Mouse (Mus musculus) gastrocnemius, adult 2 months (tissue): ENCODE results near the gene Hist1h1c. TPM values are rescaled to one million over a fixed set of nuclear protein-coding genes. Genes with fewer than 3 reads are reported as not detected.
"Not testable (repeated sequence)": the region's sequence is repeated elsewhere in the genome, so short reads cannot be mapped to it uniquely, and the experiment has no call there.

Experiments
- DNase-seq: peaks from one replicate; pipeline ENCODE4 v3.0.0; 2022
- H3K27ac ChIP-seq: fragments of 200-600 bp; 2 replicates; pipeline ENCODE4 v1.8.1; 2022; ENCODE audit warnings: mild to moderate bottlenecking
- H3K4me3 ChIP-seq: fragments of 200-600 bp; 2 replicates; pipeline ENCODE4 v1.8.1; 2022; ENCODE audit warnings: mild to moderate bottlenecking, moderate library complexity
- CTCF ChIP-seq: fragments of 200-600 bp; IDR thresholded peaks from 2 replicates; pipeline ENCODE4 v1.8.1; 2022; ENCODE audit warnings: antibody characterized with exemption, mild to moderate bottlenecking, moderate library complexity
- intact Hi-C: fragments of 180-260 bp; cut with DNase I; formaldehyde crosslinking; loops from one replicate; pipeline ENCODE4 v1.15.1; 2025
- total RNA-seq, 2 experiments: library from RNA; stranded (reverse); gene quantifications; 2 replicates each; pipeline ENCODE4 v1.2.3; 2021

Gene Hist1h1c
- total RNA-seq, 2 experiments from 2014 or later, result 135 to 164 TPM

DNA sequence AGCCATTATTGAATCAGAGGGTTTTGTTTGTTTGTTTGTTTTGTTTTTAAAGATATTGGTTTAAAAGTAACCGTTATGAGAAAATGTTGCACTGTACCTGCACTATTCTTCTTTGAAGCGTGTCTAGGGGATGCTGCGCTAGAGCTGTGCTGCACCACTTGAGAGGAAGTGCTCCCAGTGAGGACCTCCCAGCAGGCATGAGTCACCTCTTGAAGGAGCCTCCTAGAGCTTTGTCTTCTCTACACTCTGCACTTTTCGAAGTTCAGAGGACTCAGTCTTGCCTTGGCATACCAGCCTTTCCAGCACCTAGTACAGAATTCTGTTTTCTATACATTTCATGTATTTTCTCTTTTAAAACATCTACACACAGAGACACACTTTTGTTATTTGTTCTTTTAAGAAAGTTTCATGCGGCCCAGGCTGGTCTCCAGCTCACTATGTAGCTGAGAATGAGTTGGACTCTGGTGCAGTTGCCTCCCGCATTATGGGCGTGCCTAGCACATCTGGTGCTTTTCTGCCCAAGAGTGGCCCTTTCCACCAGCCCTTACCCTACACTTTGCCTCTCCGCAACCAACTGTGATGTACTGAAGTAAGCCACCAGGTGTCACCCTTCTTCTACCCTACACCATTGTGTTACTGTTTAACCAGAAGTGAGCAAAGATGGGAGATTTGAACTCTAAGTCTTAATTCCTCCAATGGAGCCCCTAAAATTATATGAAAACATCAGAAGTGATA lies 37.7 kb upstream of the Hist1h1c start:
- TF ChIP-seq CTCF, result peak; percentile 94
- H3K4me3 ChIP-seq, result no peak overlapping the region
- intact Hi-C loops, result loop anchor here (1.0 kb wide), 1 partner anchor 31 kb away; no protein-coding TSS in a partner anchor
- DNase-seq, result peak; percentile 70
- no peak overlapping the region for H3K27ac ChIP-seq

DNA sequence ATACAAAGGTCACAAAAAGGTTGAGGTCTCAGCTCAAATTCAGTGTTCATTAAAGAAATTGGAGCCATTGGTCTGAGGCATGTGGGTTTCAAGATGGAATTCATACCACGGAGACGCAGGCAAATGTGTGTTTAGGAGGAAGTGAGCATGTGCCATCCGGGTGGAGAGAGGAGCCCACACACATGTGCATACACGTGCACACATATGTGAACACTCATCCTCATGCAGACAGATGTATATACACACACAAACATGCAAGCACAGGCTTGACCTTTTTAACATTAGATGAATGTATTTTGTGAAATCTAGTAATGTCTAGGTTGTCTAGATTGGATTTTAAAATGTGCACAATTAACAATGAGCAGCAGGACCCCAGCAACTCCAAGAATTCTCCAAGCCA lies 36.4 kb upstream of the Hist1h1c start:
- intact Hi-C loops, result no loop called here
- Histone ChIP-seq H3K27ac (no peak overlapping the region; the same call in 1 of the 2 replicates), H3K4me3 (no peak overlapping the region)
- no peak for DNase-seq
- no peak for TF ChIP-seq CTCF

DNA sequence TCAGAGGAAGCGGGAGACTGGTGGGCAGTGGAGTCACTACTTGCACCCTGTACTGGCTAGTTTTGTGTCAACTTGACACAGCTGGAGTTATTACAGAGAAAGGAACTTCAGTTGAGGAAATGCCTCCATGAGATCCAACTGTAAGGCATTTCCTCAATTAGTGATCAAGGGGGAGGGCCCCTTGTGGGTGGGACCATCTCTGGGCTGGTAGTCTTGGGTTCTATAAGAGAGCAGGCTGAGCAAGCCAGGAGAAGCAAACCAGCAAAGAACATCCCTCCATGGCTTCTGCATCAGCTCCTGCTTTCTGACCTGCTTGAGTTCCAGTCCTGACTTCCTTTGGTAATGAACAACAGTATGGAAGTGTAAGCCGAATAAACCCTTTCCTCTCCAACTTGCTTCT lies 35.8 kb upstream of the Hist1h1c start:
- intact Hi-C loops, result not testable (repeated sequence)

DNA sequence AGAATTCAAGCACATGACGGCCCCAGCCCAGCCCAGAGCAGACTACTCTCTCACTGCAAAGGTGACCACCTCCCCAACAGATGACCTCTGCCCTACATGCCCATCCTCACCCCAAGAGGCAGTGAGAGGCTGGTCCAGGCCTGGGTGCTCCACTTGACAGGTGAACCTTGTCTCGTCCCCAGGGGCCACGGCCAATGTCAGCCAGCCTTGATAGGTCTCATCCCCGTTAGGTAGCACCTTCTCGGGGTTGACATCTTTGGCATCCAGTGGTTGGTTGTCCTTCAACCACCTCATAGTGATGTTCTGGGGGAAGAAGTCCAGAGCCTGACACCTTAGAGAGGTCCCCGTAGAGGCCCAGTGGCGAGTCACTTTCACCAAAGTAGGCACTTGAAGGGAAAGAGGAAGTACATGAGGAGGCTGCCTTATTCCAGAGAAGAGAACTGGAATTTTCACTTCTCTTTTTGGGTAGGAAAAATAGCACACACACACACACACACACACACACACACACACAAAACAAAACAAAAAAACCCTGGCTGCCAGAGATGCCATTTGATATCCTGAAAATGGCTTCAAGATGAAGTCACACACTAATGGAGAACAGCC lies 32.8 kb upstream of the Hist1h1c start:
- no peak for DNase-seq
- no peak overlapping the region for H3K4me3 ChIP-seq
- no peak overlapping the region for H3K27ac ChIP-seq
- intact Hi-C loops, result no loop called here
- TF ChIP-seq CTCF, result no peak

More for the DNA sequence above, 35.8 kb upstream of the Hist1h1c start:
- not testable (repeated sequence) for H3K4me3 ChIP-seq, DNase-seq
- peak overlapping the region; percentile 49; the same call in 1 of the 2 replicates for H3K27ac ChIP-seq

DNA sequence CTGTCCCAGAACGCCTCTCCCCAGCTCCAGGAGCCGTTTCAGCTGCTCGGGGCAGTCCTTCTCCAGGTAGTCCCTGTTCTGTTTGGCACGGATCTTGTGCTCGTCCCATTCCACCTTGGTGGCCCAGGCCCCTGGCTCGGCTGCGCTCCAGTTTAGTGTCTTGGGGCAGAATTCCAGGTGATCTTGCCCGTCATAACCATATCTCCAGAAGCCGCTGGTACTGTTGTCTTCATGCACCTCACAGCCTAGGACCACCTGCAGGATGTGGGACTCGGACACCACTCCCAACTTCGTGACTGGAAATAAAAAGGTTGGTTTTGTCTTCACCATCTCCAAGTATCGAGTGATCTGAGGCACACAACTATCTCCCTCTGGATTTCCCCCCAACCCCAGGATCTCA lies 31.8 kb upstream of the Hist1h1c start:
- Histone ChIP-seq H3K4me3 (no peak overlapping the region), H3K27ac (no peak overlapping the region; the same call in 1 of the 2 replicates)
- DNase-seq, result no peak
- TF ChIP-seq CTCF, result no peak
- intact Hi-C loops, result no loop called here

DNA sequence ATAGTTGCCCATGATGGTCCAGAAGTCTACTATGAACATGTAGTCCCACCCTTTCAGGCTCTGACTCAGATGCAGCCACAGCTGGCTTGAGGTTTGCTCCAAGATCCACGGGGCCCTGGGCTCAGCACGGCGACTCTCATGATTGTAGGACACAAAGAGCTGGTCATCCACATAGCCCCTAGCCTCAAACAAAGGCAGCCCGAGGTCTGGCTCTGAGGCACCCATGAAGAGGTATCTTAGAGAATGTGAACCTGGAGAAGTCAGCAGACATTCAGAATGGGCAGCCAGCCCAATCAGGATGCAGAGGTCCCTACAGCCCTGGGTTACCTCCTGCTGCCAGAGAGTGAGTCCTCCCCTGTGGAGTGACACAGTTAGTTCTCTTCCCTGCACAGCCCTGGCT lies 30.6 kb upstream of the Hist1h1c start:
- no peak overlapping the region for H3K4me3 ChIP-seq
- no peak for DNase-seq
- intact Hi-C loops, result no loop called here
- no peak for TF ChIP-seq CTCF
- no peak overlapping the region for H3K27ac ChIP-seq

DNA sequence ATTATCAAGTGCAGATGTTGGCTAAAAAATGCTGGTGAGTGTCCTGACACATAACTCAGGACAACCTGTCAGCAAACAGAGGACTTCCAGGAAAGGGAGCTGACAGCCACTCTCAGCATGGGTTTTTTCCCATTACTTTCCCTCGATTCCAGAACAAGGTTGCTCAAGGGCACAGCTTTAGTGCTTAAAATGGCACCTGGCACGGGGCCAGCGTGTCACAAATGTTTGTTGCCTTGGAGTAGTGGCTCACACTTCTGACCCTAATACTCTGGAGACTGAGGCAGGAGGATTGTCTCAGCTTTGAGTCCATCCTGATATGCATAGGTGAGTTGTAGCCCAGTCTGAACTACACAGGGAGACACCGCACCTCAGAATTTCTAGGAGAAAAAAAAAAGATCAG lies 30.0 kb upstream of the Hist1h1c start:
- intact Hi-C loops, result no loop called here
- DNase-seq, result no peak
- Histone ChIP-seq H3K27ac (no peak overlapping the region), H3K4me3 (no peak overlapping the region)
- no peak for TF ChIP-seq CTCF

DNA sequence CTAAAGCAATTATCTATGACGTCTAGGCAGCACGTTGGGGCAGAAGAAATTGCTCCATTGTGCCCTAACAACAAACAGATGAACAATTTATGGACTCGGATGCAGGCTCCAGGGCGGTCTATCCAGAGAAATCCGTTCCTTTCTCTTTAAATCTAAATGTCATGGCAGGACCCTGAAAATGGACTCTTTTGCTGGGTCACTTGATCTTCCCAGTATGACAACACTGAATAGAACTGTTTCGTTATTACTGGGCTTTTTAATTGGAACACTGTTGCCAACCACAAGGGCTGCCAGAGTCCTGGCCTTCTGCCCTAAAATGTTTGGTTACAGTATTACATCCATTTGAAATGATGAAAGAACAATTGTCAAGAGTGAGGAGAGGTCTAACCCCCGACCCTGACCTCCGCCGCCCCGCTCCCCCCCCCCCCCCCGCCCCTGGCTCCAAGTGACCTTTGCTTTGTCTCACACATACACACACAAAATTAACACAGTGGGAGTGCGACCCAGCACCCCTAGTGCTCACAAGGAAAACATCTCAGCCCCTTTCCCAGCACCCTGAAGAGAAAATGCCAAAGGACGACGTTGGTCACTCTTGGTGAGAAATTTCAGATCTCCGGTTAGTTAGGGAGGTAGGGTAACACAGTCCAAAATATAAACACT lies 28.8 kb upstream of the Hist1h1c start:
- DNase-seq, result no peak
- intact Hi-C loops, result no loop called here
- Histone ChIP-seq H3K4me3 (peak overlapping the region; percentile 89), H3K27ac (peak overlapping the region; percentile 94)
- no peak for TF ChIP-seq CTCF

DNA sequence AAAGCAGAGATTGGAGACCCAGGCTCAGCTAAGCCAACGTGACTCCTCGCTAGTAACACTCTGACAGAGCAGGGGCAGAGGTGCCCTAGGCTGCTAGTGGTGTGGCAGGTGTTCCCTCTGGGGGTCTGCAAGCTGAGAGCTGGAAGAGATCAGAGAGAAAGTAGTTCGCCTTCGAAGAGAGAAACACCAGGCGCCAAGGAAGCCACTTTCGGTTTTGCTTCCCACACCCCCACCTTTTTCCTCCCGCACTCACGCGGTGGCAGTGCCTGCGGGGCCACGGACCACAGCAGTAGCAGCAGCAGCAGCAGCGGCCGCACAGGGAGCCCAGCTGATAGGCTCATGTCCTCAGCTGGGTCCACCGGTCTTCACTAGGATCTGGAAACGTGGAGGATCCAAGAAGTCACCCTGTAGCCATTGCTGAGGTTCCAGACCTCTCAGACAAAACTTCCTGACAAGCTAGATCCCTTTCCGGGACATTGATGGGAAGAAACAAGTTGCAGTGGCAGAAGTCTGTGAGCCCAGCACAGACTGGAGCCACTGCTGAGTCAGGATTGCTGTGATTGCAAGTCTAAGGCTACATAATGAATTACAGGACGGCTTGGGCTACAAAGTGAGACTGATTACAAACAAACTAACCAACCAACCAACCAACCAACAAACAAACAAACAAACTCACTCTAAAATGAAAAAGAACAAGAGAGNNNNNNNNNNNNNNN lies 28.1 kb upstream of the Hist1h1c start, which contains the start of gene Hfe:
Hfe (minus strand) TSS at position 481 of the 716 bp plus-strand sequence.
- TF ChIP-seq CTCF, result no peak
- Histone ChIP-seq H3K4me3 (peak within 1 kb of the TSS; percentile 89), H3K27ac (peak within 1 kb of the TSS; percentile 94)
- peak; percentile 80 for DNase-seq
- intact Hi-C loops, result no loop called here

DNA sequence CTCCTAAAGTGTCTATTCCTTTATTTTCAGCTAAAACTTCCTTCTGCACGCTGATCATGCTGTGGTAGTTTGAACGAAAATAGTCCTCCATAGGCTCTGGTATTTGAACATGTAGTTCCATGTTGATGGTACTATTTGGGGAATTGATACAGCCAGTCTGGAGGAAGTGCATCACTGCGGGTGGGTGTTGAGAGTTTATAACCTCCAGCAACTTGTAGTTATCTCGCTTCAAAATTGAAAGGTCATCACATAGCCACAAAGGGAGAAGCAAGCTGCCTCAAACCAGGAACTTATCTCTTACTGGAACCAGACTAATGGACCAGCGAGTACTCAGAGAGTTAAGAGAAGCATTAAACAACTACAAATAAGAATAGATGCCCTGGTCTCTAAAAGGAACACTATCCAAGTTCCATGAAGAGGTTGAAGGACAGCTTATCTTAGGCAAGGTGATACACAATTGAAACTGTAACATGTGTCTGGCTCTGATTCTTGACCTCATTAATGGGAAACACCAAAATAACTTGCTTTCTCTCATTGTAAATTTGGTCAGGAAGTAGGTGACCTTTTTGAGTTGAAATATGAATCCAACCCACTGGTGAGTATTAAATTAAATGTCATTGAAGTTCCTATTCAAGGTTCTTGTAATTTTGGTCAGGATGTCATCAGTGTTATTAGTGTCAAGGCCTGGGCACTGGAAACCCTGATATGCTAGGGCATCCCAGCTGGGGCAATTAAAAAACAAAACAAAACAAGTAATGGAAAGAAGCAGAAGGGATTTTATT lies 22.2 kb upstream of the Hist1h1c start:
- intact Hi-C loops, result no loop called here
- TF ChIP-seq CTCF, result no peak
- no peak for DNase-seq
- H3K4me3 ChIP-seq, result no peak overlapping the region
- peak overlapping the region; percentile 20; the same call in 1 of the 2 replicates for H3K27ac ChIP-seq

DNA sequence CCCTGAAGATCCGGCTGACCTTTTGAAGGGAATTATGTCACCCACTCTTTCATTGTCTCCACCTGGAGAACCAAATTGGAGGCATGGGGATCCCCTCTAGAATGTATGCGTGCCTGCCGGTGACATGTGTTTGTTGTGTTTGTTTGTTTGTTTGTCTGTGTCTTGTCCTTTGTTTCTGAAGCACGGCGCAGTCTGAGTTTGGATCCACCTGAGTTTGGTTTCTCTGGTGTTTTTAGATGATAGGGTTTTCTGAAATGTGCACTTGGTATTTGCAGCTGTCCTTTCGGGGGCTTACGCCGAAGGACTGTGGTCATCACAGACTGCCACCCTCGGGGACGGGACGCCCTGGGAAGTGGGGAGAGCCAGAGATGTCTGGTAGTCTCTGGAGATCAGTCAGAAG lies 21.4 kb upstream of the Hist1h1c start:
- intact Hi-C loops, result no loop called here
- DNase-seq, result no peak
- no peak for TF ChIP-seq CTCF
- no peak overlapping the region for H3K4me3 ChIP-seq
- H3K27ac ChIP-seq, result no peak overlapping the region; the same call in 1 of the 2 replicates

DNA sequence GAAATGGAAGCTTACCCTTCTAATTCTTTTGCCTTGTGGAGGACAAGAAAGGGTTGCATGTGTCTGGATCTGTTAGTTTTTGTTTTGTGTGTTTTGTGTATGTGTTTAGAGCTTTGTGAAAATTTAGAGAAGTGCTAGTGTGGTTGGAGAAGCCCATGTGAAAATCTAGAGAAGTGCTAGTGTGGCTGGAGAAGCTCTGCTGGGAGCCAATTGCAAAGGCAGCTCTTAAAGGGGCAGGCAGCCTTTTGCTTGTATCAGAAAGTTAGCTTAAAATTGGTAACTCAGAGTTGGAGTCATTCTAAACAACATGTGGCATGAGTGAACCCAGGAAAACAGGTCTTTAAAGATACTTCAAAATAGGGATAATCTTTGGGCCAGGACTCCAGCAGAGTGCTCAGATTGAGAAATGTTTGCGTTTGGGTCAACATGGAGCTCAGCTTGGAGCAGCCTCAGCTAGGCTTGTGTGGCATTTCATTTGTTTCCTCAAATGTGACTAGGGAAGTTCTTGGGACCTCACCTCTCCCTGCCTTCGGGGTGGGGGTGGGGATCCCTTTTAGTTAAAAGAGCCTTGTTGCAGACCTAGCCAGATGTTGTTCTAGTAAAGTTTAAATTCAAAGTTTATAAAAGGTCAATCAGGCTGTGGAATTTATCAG lies 20.9 kb upstream of the Hist1h1c start:
- H3K4me3 ChIP-seq, H3K27ac ChIP-seq, DNase-seq, intact Hi-C loops: not testable (repeated sequence)
